Mouse (Mus musculus) ZHBTc4 (cell line): ENCODE results near the gene Gas2l1.
A peak's percentile ranks its signal among the peaks of the same experiment; 100 is the strongest.

ENCODE experiments used
- DNase-seq: peaks from one replicate; pipeline ENCODE4 v3.0.0-alpha.2; 2011; ENCODE audit warnings: low read depth, low spot score

Gas2l1 gene

DNA sequence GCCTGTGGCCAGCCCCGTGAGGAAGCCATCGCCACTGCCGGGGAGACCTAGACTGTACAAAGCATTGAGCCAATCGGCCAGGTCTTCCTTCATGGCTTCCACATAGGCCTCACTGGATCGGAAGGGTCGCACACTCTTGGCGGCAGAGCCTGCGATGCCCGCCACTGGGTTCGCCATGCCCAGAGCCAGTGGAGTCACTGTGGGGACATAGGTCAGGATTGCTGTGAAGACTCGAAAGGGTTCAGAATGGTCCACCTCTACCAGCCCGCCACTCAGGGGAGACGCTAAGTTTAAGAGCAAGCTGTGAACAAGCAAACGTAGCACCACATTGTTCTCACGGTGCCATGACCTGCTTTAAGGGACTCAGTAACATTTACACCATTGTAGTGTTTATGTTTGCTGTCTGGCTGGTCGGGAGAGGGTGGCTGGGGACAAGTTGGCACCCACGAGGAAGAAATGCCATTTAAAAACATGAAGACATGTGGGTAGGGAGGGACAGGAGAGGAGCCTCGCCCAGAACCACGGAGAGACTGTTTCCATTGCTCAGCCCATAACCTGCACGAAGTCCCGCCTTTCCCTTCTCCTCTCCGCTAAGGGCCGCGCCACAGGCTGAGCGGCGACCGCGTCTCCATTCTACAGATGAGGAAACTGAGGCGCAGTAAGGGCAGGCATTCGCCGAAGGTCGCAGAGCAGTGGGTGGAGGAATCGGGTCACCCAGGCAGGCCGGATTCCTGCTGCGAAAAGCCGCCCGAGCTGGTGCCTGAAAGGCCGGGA, 658 bp downstream of the Gas2l1 start:
- peak; percentile 75 for DNase-seq

DNA sequence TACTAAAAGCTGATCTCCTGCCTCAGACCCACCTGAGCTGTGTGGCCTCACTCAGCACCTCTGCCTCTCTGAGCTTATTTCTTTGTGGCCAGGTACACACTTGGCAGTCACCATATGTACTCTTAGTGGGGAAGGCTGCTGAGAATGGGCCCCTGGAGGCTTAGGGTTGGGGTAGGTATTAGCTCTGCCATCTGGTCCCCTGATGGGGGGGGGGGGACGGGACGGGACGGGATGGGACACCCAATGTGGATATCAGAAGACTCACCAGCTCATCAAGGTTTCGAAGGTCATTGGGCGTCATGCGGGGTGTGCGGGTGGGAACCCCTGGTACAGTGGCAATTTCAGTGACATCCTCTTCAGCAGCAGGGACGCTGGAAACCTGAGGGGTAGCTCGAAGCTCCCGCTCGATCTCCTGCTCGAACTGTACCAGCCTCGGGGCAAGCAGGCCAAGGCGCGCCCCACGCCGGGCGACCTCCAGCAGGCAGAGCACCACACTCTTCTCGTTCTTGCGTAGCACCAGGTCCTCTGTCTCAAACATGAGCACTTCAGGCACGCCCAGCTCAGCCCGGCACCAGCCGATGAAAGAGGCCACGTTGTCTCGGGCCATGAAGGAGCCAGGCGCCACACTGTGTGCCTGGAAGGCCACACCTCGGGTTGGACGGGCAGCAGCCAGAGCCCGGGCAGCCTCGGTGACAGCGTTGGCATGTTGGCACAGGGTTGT, 1.4 kb downstream of the Gas2l1 start:
- DNase-seq, result no peak

DNA sequence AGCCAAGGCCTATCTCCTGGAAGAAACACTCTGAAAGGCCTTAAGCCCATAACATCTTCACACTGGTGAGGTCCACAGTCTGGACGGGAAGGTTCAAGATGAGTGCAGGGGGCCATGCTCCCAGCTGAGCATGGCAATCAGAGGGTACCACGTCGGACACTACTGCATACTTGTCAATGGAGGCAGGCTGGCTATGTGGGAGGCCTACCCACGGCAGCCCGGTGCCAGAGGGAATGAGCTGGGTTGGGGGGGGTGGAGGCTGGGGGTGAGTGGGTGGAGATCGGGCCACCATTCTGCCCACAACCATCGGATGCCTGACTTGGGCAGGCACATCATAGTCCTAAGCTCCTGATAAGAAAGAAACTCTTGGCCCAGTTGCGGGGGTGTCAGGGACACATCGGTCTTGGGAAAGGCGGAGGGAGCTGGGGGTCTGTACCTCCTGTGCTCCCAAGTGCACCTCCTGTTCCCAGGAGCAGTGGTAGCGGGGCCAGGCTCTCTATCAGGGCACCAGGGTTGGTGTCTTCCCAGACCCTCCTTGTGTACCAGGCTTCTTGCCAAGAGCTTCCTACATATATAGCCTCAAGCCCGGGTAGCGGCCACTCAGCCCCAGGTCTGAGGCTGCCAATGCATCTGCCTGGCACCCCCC, 2.1 kb downstream of the Gas2l1 start:
- no peak for DNase-seq

- DNase-seq, result no peak
Observed at GRCm38 (mm10) chr11:5062326-5062725, 2.8 kb downstream of the Gas2l1 start.

- peak; percentile 95 for DNase-seq
Observed at GRCm38 (mm10) chr11:5061413-5062139, 3.6 kb downstream of the Gas2l1 start.

DNA sequence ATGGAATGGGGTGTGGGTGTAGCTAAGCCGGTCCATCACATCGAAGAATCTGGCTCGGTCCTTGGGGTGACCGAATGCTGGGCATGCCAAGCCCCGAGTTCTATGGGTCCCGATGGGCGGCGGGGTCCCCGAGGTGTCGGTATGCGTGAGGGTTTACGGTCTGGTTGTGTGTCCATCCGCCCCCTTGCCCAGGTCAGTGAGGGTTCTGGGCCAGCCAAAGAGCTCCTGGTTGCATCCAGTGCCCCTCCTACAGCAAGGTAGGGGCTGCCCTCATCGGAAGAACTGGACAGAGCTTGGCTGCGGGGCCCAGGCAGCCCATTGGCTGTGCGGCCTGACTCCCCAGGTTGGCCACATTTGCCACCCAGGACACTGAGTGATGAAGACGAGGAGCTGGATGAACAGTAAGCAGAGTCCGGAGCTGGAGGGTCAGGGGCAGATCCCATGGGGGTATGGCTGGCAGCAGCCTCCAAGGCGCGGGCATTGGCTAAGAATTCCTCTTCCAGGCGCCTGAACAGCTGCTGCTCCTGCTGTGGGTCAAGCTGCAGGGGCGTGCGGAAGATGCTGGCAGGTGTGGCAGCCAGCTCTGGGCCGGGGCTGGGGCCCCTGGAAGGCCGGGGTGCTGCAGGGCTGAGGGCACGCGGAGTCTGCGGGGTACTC, 4.2 kb downstream of the Gas2l1 start:
- DNase-seq, result no peak

DNA sequence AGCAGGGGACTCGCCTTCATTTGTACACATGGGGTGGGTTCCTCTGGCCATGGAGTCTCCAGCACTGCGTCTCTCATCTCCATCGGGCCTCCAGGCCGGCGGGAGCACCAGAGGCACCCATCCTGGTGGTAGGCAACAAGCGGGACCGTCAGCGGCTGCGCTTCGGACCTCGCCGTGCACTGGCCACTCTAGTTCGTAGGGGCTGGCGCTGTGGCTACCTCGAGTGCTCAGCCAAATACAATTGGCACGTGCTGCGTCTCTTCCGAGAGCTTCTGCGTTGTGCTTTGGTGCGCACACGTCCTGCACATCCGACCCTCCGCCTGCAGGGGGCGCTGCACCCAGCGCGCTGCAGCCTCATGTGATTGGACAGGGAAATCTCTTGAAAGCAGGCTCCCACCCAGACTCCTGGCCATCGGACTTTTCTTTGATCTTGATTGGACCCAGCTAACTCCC, 5.4 kb downstream of the Gas2l1 start:
- peak; percentile 88 for DNase-seq

DNA sequence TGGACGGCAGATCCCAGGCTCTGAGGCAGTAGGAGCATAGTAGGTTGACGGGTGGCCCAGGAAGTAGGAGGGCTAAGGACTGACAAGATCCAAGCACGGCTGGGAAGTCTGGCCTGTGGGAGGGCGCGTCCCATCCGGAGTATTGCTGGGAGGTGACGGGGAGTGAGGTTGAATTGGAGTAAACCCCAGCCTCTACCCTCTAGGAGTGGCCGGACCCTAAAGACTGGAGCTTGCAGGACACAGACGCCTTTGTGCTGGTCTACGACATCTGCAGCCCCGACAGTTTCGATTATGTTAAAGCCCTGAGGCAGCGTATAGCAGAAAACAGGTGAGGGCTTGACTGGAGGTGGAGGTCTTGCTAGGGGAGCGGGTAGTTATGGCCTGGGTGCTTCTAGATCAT, 5.9 kb downstream of the Gas2l1 start:
- no peak for DNase-seq

GRCm38 (mm10) chr11:5058783-5059182, 6.3 kb downstream of the Gas2l1 start:
- DNase-seq, result no peak

GRCm38 (mm10) chr11:5057856-5058641, 7.1 kb downstream of the Gas2l1 start, which contains the start of gene Rasl10a:
Gene Rasl10a (plus strand): TSS chr11:5058128.
- DNase-seq, result no peak

GRCm38 (mm10) chr11:5057541-5057855, 7.6 kb downstream of the Gas2l1 start:
- no peak for DNase-seq

DNA sequence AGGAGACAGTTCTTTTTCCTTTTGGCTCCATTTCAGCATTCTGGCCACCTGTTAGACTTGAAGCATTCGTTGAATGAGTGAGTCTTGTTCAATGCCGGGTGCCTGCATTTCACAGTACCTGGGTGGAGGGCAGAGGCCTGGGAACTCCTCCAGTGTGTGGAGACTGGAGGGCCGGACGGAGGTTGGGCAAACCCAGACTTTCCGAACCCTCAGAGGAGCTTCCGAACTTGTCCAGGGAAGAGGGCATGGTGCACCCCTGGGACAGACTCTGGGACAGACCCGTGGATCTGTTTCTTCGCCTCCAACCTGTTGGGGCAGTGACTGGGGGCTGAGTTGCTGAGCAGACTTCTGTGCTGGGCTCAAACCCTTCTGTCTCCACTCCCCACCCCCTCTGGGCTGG, 8.1 kb downstream of the Gas2l1 start:
- DNase-seq, result no peak

GRCm38 (mm10) chr11:5055945-5056938, 8.9 kb downstream of the Gas2l1 start:
- DNase-seq, result no peak

DNA sequence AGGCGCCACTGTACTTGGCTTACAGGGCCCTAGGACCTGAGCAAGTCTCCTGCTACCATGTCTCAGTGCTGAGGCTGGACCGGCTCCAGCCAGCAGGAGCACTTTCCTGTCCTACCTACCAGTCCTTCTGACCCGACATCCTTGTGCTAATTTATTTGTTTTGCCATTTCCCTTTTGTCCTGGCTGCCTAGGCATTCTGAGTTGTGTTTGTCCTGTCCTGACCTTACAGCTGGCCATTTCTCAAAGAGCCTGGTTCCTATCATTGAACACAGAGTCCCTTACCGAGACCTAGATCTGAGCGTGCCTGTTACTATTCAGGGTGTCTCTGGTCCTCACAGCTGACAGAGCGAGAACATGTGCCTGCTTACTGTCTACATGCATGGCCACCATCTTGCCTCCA, 10.3 kb downstream of the Gas2l1 start:
- no peak for DNase-seq

- no peak for DNase-seq
Observed at GRCm38 (mm10) chr11:5054151-5054550, 11.0 kb downstream of the Gas2l1 start.

- peak; percentile 81 for DNase-seq
Observed at GRCm38 (mm10) chr11:5052200-5052854, 12.8 kb downstream of the Gas2l1 start.

- DNase-seq, result no peak
Observed at GRCm38 (mm10) chr11:5051629-5052028, 13.5 kb downstream of the Gas2l1 start.

GRCm38 (mm10) chr11:5046321-5046926, 18.7 kb downstream of the Gas2l1 start:
- peak; percentile 90 for DNase-seq
